Mouse (Mus musculus): Measurements from ENCODE around the gene Npm1. TPM values are rescaled to one million over a fixed set of nuclear protein-coding genes. Genes with fewer than 3 reads are reported as not detected.
A peak's percentile ranks its signal among the peaks of the same experiment; 100 is the strongest.

The Npm1 gene
- total RNA-seq, 4 experiments from 2014 or later, result 269 to 308 (median 290) TPM

- no peak for DNase-seq
These were observed 16.8 kb upstream of the Npm1 start for GRCm38 (mm10) chr11:33179802-33180201.

- DNase-seq, result no peak
These were observed 13.7 kb upstream of the Npm1 start for GRCm38 (mm10) chr11:33176525-33177245.

GRCm38 (mm10) chr11:33175768-33176167 lies 12.8 kb upstream of the Npm1 start:
- no peak for DNase-seq

GRCm38 (mm10) chr11:33170489-33170888 lies 7.5 kb upstream of the Npm1 start:
- no peak for DNase-seq

- DNase-seq, result peak; percentile 56
These were observed 602 bp downstream of the Npm1 start for GRCm38 (mm10) chr11:33162211-33162997.

- no peak for DNase-seq
These were observed 3.3 kb downstream of the Npm1 start for GRCm38 (mm10) chr11:33159741-33160140.

GRCm38 (mm10) chr11:33157453-33158196 lies 5.4 kb downstream of the Npm1 start:
- no peak for DNase-seq

- DNase-seq, result no peak
These were observed 6.5 kb downstream of the Npm1 start for GRCm38 (mm10) chr11:33156436-33157015.

- DNase-seq, result no peak
These were observed 8.5 kb downstream of the Npm1 start for GRCm38 (mm10) chr11:33154459-33154858.

- no peak for DNase-seq
These were observed 10.0 kb downstream of the Npm1 start for GRCm38 (mm10) chr11:33152997-33153396.

- no peak for DNase-seq
These were observed 11.2 kb downstream of the Npm1 start for GRCm38 (mm10) chr11:33151780-33152145.

- DNase-seq, result no peak
These were observed 11.8 kb downstream of the Npm1 start for GRCm38 (mm10) chr11:33151128-33151779.

GRCm38 (mm10) chr11:33150364-33150763 lies 12.6 kb downstream of the Npm1 start:
- no peak for DNase-seq

GRCm38 (mm10) chr11:33149453-33149852 lies 13.6 kb downstream of the Npm1 start:
- DNase-seq, result no peak

- DNase-seq, result no peak
These were observed 13.9 kb downstream of the Npm1 start for GRCm38 (mm10) chr11:33149088-33149436.

GRCm38 (mm10) chr11:33148338-33149087 lies 14.5 kb downstream of the Npm1 start:
- peak; percentile 83 for DNase-seq

- peak; percentile 27 for DNase-seq
These were observed 15.3 kb downstream of the Npm1 start for GRCm38 (mm10) chr11:33147572-33148337.

GRCm38 (mm10) chr11:33147171-33147571 lies 15.8 kb downstream of the Npm1 start, which contains the start of gene Fgf18:
TSS of gene Fgf18 (minus strand) at chr11:33147400.
- no peak for DNase-seq

- DNase-seq, result no peak
These were observed 16.3 kb downstream of the Npm1 start for GRCm38 (mm10) chr11:33146651-33147131.

GRCm38 (mm10) chr11:33146143-33146497 lies 16.9 kb downstream of the Npm1 start:
- peak; percentile 79 for DNase-seq
